Mouse (Mus musculus) myocyte (in vitro differentiated cells): Measurements from ENCODE around the gene Fam47e.

Source experiments
- CEBPB ChIP-seq: IDR thresholded peaks from 2 replicates; pipeline ENCODE4 v1.6.1; 2011; ENCODE audit warnings: mild to moderate bottlenecking, moderate library complexity; ENCODE audit not compliant: poor library complexity, insufficient read depth, severe bottlenecking
- E2F4 ChIP-seq: IDR thresholded peaks from one replicate; pipeline ENCODE4 v1.6.1; 2011; ENCODE audit warnings: mild to moderate bottlenecking, control low read depth, moderate library complexity; ENCODE audit not compliant: insufficient read depth
- MAX ChIP-seq: IDR thresholded peaks from one replicate; pipeline ENCODE4 v1.6.1; 2011; ENCODE audit warnings: low read depth, mild to moderate bottlenecking, control low read depth
- MYOD1 ChIP-seq, 3 experiments: IDR thresholded peaks; one replicate each; pipeline ENCODE4 v1.6.1; 2011; ENCODE audit warnings: control low read depth in 2 of 3, low read depth in 2 of 3, mild to moderate bottlenecking in 2 of 3, moderate library complexity in 1 of 3; ENCODE audit not compliant: insufficient read length in 2 of 3, control insufficient read depth in 1 of 3
- MYOG ChIP-seq, 3 experiments: IDR thresholded peaks; one replicate each; pipeline ENCODE4 v1.6.1; 2011; ENCODE audit warnings: control low read depth in 2 of 3, low read depth in 2 of 3, mild to moderate bottlenecking in 2 of 3; ENCODE audit not compliant: insufficient read length in 2 of 3, control insufficient read depth in 1 of 3, insufficient read depth in 1 of 3
- POLR2A ChIP-seq: IDR thresholded peaks from one replicate; pipeline ENCODE4 v1.6.1; 2011; ENCODE audit warnings: low read depth, mild to moderate bottlenecking, control low read depth, moderate library complexity; ENCODE audit not compliant: insufficient read length
- POLR2AphosphoS2 ChIP-seq: IDR thresholded peaks from one replicate; pipeline ENCODE4 v1.6.1; 2011; ENCODE audit warnings: low read depth, control low read depth; ENCODE audit not compliant: insufficient read length
- TCF12 ChIP-seq: IDR thresholded peaks from one replicate; pipeline ENCODE4 v1.6.1; 2011; ENCODE audit warnings: mild to moderate bottlenecking, control low read depth; ENCODE audit not compliant: poor library complexity, insufficient read depth, severe bottlenecking
- TCF3 ChIP-seq: IDR thresholded peaks from one replicate; pipeline ENCODE4 v1.6.1; 2011; ENCODE audit warnings: low read depth, control low read depth; ENCODE audit not compliant: insufficient read length
- USF1 ChIP-seq: IDR thresholded peaks from one replicate; pipeline ENCODE4 v1.6.1; 2011; ENCODE audit warnings: low read depth, mild to moderate bottlenecking, control low read depth, moderate library complexity

GRCm38 (mm10) chr5:92560201-92560600, 5.3 kb downstream of the Fam47e start:
- no peak for TF ChIP-seq POLR2AphosphoS2
- no peak for TF ChIP-seq POLR2A
- TF ChIP-seq TCF12 = no peak
- no peak for TF ChIP-seq USF1
- TF ChIP-seq E2F4 = no peak
- no peak for TF ChIP-seq MAX
- TF ChIP-seq TCF3 = no peak
- TF ChIP-seq CEBPB = no peak
- no peak for TF ChIP-seq MYOD1 (IDR thresholded peaks at IDR 0.05; ENCODE audit: control insufficient read depth in 1 of 3, insufficient read length in 2 of 3, low read depth in 2 of 3)
- no peak for TF ChIP-seq MYOG (IDR thresholded peaks at IDR 0.05; ENCODE audit: control insufficient read depth in 1 of 3, insufficient read depth in 1 of 3, insufficient read length in 2 of 3, low read depth in 2 of 3)
